Mouse (Mus musculus): ENCODE data around the gene Lrrc56. TPM values are rescaled to one million over a fixed set of nuclear protein-coding genes. Genes with fewer than 3 reads are reported as not detected.
A peak's percentile ranks its signal among the peaks of the same experiment; 100 is the strongest.

Gene Lrrc56
- polyA plus RNA-seq, 1 experiment from 2014 or later = 6.7 TPM

DNA sequence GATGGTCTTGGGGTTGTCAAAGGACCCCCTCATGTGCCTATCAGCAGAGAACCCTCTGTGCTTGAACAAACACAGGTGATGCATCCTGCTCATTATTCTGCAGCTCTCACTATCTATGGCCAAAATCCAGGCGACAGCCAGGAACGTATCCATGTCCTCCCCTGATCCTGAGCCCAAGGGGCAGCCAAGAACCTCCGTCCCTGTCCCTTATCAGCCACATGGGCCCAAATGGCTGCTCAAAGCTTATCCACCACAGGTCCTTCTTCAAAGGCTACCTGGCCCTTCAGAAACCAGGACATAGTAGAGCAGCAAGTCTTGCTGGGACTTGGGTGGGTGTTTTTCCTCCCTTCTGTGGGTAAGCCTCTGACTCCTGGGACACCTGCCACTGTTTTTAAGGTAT, 5.8 kb upstream of the Lrrc56 start:
- Histone ChIP-seq H3K4me1 (ENCODE audit: control insufficient read depth, insufficient read depth, low read length) (peaks cover 5% of the 10 kb centered on the region), H3K27me3 (replicated peaks; ENCODE audit: control insufficient read depth, insufficient read depth, low read length) (no peaks in the 10 kb centered on the region), H3K9ac (ENCODE audit: low read length) (no peak overlapping the region), H3K36me3 (ENCODE audit: control insufficient read depth, insufficient read depth, low read length) (peaks cover 35% of the 10 kb centered on the region), H3K27ac (ENCODE audit: low read depth, low read length) (no peak overlapping the region), H3K9me3 (replicated peaks; ENCODE audit: control insufficient read depth, low read length) (no peaks in the 10 kb centered on the region), H3K4me2 (ENCODE audit: low read length) (no peak overlapping the region), H3K4me3 (ENCODE audit: low read depth, low read length) (no peak overlapping the region)
- DNase-seq (ENCODE audit: low spot score) = no peak
- no peak for ATAC-seq
- WGBS = 91% methylated on average over 3 of the region's 3 CpGs

DNA sequence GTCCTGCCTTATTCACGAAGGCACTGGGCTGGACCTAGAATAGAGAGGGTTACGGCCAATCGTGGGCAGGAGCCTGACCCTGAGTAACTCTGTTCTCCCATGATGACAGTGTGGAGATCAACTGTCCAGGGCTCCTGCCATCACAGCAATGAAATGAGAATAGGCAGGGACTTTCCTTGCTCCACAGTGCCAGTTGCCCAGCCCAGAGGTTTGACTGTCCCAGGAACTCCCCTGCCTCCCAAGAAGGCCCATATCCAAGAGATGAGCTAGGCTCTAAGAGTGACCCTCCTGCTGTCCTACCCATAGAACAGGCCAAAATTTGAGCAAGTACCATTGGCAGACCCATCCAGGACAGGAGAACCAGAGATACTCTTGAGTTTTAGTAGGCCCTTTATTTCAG, 5.2 kb upstream of the Lrrc56 start:
- no peak overlapping the region for H3K9ac ChIP-seq (ENCODE audit: low read length)
- 90% methylated on average over 3 of the region's 3 CpGs for WGBS
- H3K27me3 ChIP-seq (replicated peaks; ENCODE audit: control insufficient read depth, insufficient read depth, low read length) = no peaks in the 10 kb centered on the region
- peaks cover 5% of the 10 kb centered on the region for H3K4me1 ChIP-seq (ENCODE audit: control insufficient read depth, insufficient read depth, low read length)
- no peak overlapping the region for H3K27ac ChIP-seq (ENCODE audit: low read depth, low read length)
- no peak overlapping the region for H3K4me3 ChIP-seq (ENCODE audit: low read depth, low read length)
- H3K36me3 ChIP-seq (ENCODE audit: control insufficient read depth, insufficient read depth, low read length) = peaks cover 35% of the 10 kb centered on the region
- no peak overlapping the region for H3K4me2 ChIP-seq (ENCODE audit: low read length)
- no peaks in the 10 kb centered on the region for H3K9me3 ChIP-seq (replicated peaks; ENCODE audit: control insufficient read depth, low read length)
- ATAC-seq = no peak
- no peak for DNase-seq (ENCODE audit: low spot score)

DNA sequence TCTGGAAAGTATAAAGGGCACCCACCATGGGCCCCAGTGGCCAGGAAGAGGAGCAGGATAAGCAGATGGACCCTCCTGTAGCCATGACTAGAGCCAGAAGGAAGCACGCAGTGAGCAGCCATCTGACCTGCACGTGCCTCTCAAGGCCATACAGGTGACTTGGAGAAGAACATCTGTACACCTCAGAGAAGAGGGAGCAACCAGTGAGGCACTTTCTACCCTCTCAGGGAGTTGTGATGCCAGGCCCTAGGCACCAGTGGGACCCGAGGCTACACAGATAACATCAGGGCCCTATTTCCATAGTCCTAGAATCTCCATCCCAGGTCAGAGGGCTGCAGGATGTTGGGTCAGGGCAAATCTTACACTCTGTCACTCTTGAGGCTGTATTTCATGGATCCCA, 3.7 kb upstream of the Lrrc56 start:
- WGBS = 91% methylated on average over 3 of the region's 3 CpGs
- DNase-seq (ENCODE audit: low spot score) = no peak

DNA sequence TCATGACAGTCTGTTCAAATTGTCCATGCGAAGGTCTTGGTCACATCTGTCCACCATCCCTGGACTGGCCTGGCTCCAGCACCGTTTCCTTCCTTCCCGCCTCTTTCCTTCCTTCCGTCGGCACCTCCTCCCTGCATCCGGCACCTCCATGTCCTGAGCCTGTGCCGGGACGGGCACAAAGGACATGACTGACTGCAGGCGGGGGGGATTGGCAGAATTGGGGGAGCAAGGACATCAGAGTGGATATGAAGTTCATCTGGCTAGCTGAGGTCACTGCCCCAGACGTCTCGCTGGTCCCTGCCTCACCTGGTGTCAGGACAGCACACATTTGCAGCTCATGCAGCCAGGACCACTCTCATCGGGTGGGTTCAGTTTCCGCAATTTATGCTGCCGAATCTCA, 2.9 kb upstream of the Lrrc56 start:
- no peak for DNase-seq (ENCODE audit: low spot score)
- H3K27ac ChIP-seq (ENCODE audit: low read depth, low read length) = no peak overlapping the region
- no peaks in the 10 kb centered on the region for H3K9me3 ChIP-seq (replicated peaks; ENCODE audit: control insufficient read depth, low read length)
- no peak overlapping the region for H3K4me3 ChIP-seq (ENCODE audit: low read depth, low read length)
- no peak overlapping the region for H3K4me2 ChIP-seq (ENCODE audit: low read length)
- no peak for ATAC-seq
- no peaks in the 10 kb centered on the region for H3K27me3 ChIP-seq (replicated peaks; ENCODE audit: control insufficient read depth, insufficient read depth, low read length)
- no peak overlapping the region for H3K9ac ChIP-seq (ENCODE audit: low read length)
- H3K4me1 ChIP-seq (ENCODE audit: control insufficient read depth, insufficient read depth, low read length) = peaks cover 5% of the 10 kb centered on the region
- H3K36me3 ChIP-seq (ENCODE audit: control insufficient read depth, insufficient read depth, low read length) = peaks cover 35% of the 10 kb centered on the region
- WGBS = 92% methylated on average over 14 of the region's 14 CpGs

More for the DNA sequence above, 3.7 kb upstream of the Lrrc56 start:
- Histone ChIP-seq H3K4me2 (ENCODE audit: low read length) (no peak overlapping the region), H3K27me3 (replicated peaks; ENCODE audit: control insufficient read depth, insufficient read depth, low read length) (no peaks in the 10 kb centered on the region), H3K9me3 (replicated peaks; ENCODE audit: control insufficient read depth, low read length) (no peaks in the 10 kb centered on the region), H3K4me1 (ENCODE audit: control insufficient read depth, insufficient read depth, low read length) (peaks cover 5% of the 10 kb centered on the region), H3K9ac (ENCODE audit: low read length) (no peak overlapping the region), H3K27ac (ENCODE audit: low read depth, low read length) (no peak overlapping the region), H3K4me3 (ENCODE audit: low read depth, low read length) (no peak overlapping the region), H3K36me3 (ENCODE audit: control insufficient read depth, insufficient read depth, low read length) (peaks cover 35% of the 10 kb centered on the region)
- ATAC-seq = no peak

DNA sequence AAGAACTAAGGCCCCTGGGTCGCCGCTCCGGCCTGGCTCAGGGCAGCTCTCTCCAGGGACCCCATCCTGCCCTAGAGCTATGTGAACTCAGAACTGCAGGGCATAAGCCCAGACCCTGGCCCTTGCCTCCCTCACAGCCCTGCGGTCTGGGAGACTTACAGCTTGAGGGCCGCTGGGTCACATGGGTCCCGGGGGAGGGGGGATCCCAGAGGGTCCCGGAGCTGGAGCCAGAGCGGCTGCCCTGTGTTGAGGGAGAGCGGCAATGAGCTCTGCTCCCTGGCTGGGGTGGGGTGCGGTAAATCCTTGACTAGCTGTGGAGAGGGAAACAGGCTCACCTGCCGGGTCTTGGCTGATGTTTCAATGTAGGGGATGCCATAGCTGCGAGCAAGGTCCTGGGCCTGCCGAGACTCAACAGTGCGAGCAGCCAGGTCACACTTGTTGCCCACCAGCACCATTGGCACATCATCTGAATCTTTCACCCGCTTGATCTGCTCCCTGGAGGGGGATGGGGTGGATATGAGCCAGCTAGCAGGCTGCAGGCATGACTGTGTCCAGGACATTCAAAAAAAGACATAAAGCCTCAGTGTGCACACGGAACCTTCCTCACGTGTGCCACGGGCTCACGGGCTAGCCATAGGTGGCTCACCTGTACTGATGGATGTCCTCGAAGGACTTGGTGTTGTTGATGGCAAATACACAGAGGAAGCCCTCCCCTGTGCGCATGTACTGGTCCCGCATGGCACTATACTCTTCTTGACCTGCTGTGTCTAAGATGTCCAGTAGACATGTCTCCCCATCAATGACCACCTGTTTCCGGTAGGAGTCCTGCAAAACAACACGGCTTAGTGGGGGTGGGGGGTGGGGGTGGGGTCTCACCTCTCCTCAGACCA, 1.9 kb upstream of the Lrrc56 start:
- H3K36me3 ChIP-seq (ENCODE audit: control insufficient read depth, insufficient read depth, low read length) = peaks cover 35% of the 10 kb centered on the region
- H3K4me2 ChIP-seq (ENCODE audit: low read length) = peak overlapping the region; percentile 93; the same call in 1 of the 2 replicates
- ATAC-seq (no peak), DNase-seq (ENCODE audit: low spot score) (no peak)
- H3K9ac ChIP-seq (ENCODE audit: low read length) = no peak overlapping the region
- no peaks in the 10 kb centered on the region for H3K9me3 ChIP-seq (replicated peaks; ENCODE audit: control insufficient read depth, low read length)
- no peak overlapping the region for H3K4me3 ChIP-seq (ENCODE audit: low read depth, low read length)
- 92% methylated on average over 24 of the region's 24 CpGs for WGBS
- peaks cover 5% of the 10 kb centered on the region for H3K4me1 ChIP-seq (ENCODE audit: control insufficient read depth, insufficient read depth, low read length)
- H3K27me3 ChIP-seq (replicated peaks; ENCODE audit: control insufficient read depth, insufficient read depth, low read length) = no peaks in the 10 kb centered on the region
- H3K27ac ChIP-seq (ENCODE audit: low read depth, low read length) = no peak overlapping the region

DNA sequence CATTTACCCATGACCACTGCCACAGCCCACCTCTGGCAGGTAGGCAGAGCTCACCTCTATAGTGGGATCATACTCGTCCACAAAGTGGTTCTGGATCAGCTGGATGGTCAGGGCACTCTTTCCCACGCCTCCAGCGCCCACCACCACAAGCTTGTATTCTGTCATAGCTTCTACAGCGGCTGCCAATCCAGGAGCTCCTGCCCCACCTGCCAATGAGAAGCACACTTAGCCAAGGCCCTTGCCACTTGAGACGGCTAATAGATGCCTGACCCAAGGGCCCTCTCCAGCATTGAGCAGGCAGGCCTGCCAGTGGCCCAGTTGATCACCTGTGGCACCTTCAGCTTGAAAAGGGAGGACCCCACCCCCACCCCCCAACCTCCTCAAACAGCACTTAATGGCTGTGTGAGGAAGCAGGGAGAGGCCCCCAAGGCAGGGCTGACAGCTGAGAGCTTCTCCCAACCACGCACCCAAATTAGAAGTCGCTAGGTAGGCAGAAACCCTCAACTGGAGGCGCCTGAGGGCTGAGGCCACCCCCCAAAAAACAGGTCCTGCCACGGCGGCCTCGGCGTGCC, 1.1 kb upstream of the Lrrc56 start:
- Histone ChIP-seq H3K4me3 (ENCODE audit: low read depth, low read length) (peak overlapping the region; percentile 84), H3K9me3 (replicated peaks; ENCODE audit: control insufficient read depth, low read length) (no peaks in the 10 kb centered on the region), H3K9ac (ENCODE audit: low read length) (peak overlapping the region; percentile 95), H3K4me1 (ENCODE audit: control insufficient read depth, insufficient read depth, low read length) (peaks cover 5% of the 10 kb centered on the region), H3K36me3 (ENCODE audit: control insufficient read depth, insufficient read depth, low read length) (peaks cover 35% of the 10 kb centered on the region), H3K4me2 (ENCODE audit: low read length) (peak overlapping the region; percentile 93), H3K27me3 (replicated peaks; ENCODE audit: control insufficient read depth, insufficient read depth, low read length) (no peaks in the 10 kb centered on the region), H3K27ac (ENCODE audit: low read depth, low read length) (peak overlapping the region; percentile 68; the same call in 1 of the 2 replicates)
- no peak for DNase-seq (ENCODE audit: low spot score)
- no peak for ATAC-seq
- WGBS = 26% methylated on average over 12 of the region's 12 CpGs

DNA sequence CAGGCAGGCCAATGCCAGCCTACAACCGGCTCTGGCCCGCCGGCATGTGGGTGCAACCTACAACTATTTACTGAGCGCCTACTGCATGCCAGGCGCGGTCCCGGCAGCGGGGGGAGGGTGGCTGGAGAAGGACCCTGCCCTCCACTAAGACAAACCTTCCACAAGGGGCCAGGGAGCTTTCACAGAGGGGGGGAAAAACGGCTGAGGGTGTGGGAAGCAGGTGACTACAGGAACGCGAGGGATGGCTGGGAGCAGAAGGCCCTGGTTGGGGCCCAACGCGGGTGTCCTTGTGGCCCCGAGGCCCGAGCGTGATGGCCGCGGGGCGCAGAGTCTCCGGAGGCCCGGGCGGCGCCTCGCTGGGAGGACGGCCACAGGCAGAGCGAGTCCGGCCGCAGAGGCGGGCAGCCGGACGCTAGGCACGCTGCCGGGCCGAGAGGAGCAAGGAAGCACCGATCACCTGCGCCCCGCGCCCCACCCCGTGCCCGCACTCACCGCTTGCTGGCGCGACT, 555 bp upstream of the Lrrc56 start:
- Histone ChIP-seq H3K9me3 (replicated peaks; ENCODE audit: control insufficient read depth, low read length) (no peaks in the 10 kb centered on the region), H3K9ac (ENCODE audit: low read length) (peak overlapping the region; percentile 95), H3K27me3 (replicated peaks; ENCODE audit: control insufficient read depth, insufficient read depth, low read length) (no peaks in the 10 kb centered on the region), H3K36me3 (ENCODE audit: control insufficient read depth, insufficient read depth, low read length) (peaks cover 35% of the 10 kb centered on the region), H3K27ac (ENCODE audit: low read depth, low read length) (peak overlapping the region; percentile 68), H3K4me3 (ENCODE audit: low read depth, low read length) (peak overlapping the region; percentile 84), H3K4me1 (ENCODE audit: control insufficient read depth, insufficient read depth, low read length) (peaks cover 5% of the 10 kb centered on the region), H3K4me2 (ENCODE audit: low read length) (peak overlapping the region; percentile 93)
- ATAC-seq (peak; percentile 10), DNase-seq (ENCODE audit: low spot score) (no peak)
- WGBS = 2% methylated on average over 35 of the region's 43 CpGs

DNA sequence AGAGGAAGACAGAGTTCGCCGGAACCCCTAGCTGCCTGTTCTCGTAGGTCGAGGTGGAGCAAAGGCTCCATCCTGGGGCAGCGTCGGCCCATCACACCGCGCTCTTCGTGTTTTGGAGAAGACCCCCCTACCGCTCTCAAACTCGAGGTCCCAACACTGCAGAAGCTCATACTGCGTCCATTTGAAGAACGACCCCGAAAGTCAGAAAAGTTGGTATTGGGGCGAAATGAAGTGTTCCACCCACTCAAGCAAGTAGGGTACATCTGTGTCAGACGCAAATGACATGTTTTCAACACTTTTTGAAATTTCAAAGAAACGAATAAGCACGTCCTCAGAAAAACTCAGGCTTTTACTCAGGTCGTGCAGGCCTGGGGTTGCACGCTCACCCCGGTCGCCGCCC, 452 bp downstream of the Lrrc56 start:
- Histone ChIP-seq H3K4me1 (ENCODE audit: control insufficient read depth, insufficient read depth, low read length) (peaks cover 5% of the 10 kb centered on the region), H3K4me3 (ENCODE audit: low read depth, low read length) (peak overlapping the region; percentile 84), H3K36me3 (ENCODE audit: control insufficient read depth, insufficient read depth, low read length) (peaks cover 27% of the 10 kb centered on the region), H3K9ac (ENCODE audit: low read length) (peak overlapping the region; percentile 61), H3K4me2 (ENCODE audit: low read length) (peak overlapping the region; percentile 98), H3K9me3 (replicated peaks; ENCODE audit: control insufficient read depth, low read length) (no peaks in the 10 kb centered on the region), H3K27ac (ENCODE audit: low read depth, low read length) (peak overlapping the region; percentile 71), H3K27me3 (replicated peaks; ENCODE audit: control insufficient read depth, insufficient read depth, low read length) (no peaks in the 10 kb centered on the region)
- DNase-seq (ENCODE audit: low spot score) (no peak), ATAC-seq (no peak)
- WGBS = under 1% methylated on average over 23 of the region's 23 CpGs

DNA sequence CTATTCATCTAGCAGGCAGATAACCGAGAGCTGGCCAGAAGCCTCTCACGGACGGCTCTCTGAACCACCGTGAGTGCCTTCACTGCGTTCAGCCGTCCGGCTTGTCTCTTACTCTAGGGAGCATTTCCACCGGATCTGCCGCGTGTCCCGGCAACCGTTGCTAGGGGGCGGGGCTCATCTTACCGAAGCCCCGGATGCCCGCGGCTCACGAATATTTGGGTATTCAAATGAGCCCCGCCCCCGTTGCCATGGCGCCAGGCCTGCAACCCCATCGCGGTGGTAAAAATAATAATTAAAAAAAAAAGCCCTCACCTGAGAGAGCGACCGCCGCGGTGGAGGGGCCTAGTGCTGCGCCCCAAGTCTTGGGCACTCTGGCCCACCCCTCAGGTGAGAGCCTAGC, 873 bp downstream of the Lrrc56 start:
- H3K9me3 ChIP-seq (replicated peaks; ENCODE audit: control insufficient read depth, low read length) = no peaks in the 10 kb centered on the region
- H3K4me3 ChIP-seq (ENCODE audit: low read depth, low read length) = peak overlapping the region; percentile 84
- peak overlapping the region; percentile 61 for H3K9ac ChIP-seq (ENCODE audit: low read length)
- peak overlapping the region; percentile 98 for H3K4me2 ChIP-seq (ENCODE audit: low read length)
- H3K27me3 ChIP-seq (replicated peaks; ENCODE audit: control insufficient read depth, insufficient read depth, low read length) = no peaks in the 10 kb centered on the region
- peaks cover 5% of the 10 kb centered on the region for H3K4me1 ChIP-seq (ENCODE audit: control insufficient read depth, insufficient read depth, low read length)
- H3K27ac ChIP-seq (ENCODE audit: low read depth, low read length) = peak overlapping the region; percentile 71; the same call in 1 of the 2 replicates
- H3K36me3 ChIP-seq (ENCODE audit: control insufficient read depth, insufficient read depth, low read length) = peaks cover 23% of the 10 kb centered on the region
- WGBS = under 1% methylated on average over 28 of the region's 28 CpGs
- DNase-seq (ENCODE audit: low spot score) (peak; percentile 96), ATAC-seq (peak; percentile 49)
